Mouse (Mus musculus) lung, postnatal 0 days (tissue): ENCODE data around the gene Gm20388.

Experiments used
- CTCF ChIP-seq: IDR thresholded peaks from 2 replicates; pipeline ENCODE4 v1.5.1; 2016; ENCODE audit warnings: antibody characterized with exemption, mild to moderate bottlenecking
- EP300 ChIP-seq: IDR thresholded peaks from 2 replicates; pipeline ENCODE4 v1.6.1; 2016; ENCODE audit warnings: antibody characterized with exemption, mild to moderate bottlenecking, control low read depth

- no peak for TF ChIP-seq EP300
- TF ChIP-seq CTCF: no peak
Measured at GRCm38 (mm10) chr8:122056113-122056512, 2145.5 kb downstream of the Gm20388 start.
